Mouse (Mus musculus) heart, adult 2 months (tissue): ENCODE results near the gene Tcf7l1.

ENCODE experiments used
- CTCF ChIP-seq: fragments of 200-600 bp; IDR thresholded peaks from 2 replicates; pipeline ENCODE4 v1.8.1; 2022; ENCODE audit warnings: antibody characterized with exemption, mild to moderate bottlenecking, moderate library complexity
- EP300 ChIP-seq: fragments of 200-500 bp; IDR thresholded peaks from 2 replicates; pipeline ENCODE4 v1.6.1; 2011; ENCODE audit warnings: low read depth, low read length, control low read depth; ENCODE audit not compliant: insufficient read depth
- POLR2A ChIP-seq: fragments of 200-500 bp; IDR thresholded peaks from 2 replicates; pipeline ENCODE4 v1.6.1; 2011; ENCODE audit warnings: mild to moderate bottlenecking, low read depth, low read length, control low read depth; ENCODE audit not compliant: insufficient read depth

DNA sequence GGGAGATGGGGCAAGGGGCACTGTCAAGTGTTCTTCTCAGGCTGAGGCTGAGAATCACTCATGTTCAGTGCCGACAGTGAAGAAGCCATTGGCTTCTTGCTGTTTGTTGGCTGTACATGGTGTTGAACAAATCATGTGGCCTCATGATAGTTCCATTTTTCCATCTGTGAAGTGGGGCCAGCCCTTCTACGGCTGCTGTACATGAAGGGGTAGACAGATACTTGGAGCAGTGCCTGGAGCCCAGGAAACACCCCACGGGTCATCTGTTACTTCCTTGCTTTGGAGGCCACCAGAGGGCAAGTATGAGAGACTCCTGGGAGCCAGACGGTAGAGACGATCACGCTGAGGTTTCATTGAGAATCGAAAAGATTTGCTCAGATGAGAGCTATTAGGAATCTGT, 46.7 kb downstream of the Tcf7l1 start:
- TF ChIP-seq POLR2A, result no peak
- TF ChIP-seq CTCF, result no peak
- TF ChIP-seq EP300, result no peak
